Mouse (Mus musculus) forebrain, postnatal 0 days (tissue): ENCODE results near the gene Anapc16. TPM values are rescaled to one million over a fixed set of nuclear protein-coding genes. Genes with fewer than 3 reads are reported as not detected.

Experiments
- ATAC-seq: fragments of 200-750 bp; cut with Nextera tagmentation; 2 replicates; pipeline ENCODE4 v1.8.0; 2017; ENCODE audit warnings: mild to moderate bottlenecking, moderate library complexity
- DNase-seq: peaks from one replicate; pipeline ENCODE4 v3.0.0-alpha.2; 2015
- H3K27ac ChIP-seq: fragments of 300-500 bp; sonication (generic); 2 replicates; pipeline ENCODE4 v1.5.1; 2014; ENCODE audit warnings: low read depth, mild to moderate bottlenecking, antibody characterized with exemption, low read length, moderate library complexity, mixed read lengths
- H3K27me3 ChIP-seq: fragments of 300-500 bp; sonication (generic); 2 replicates; pipeline ENCODE4 v1.6.1; 2014; ENCODE audit warnings: mild to moderate bottlenecking, low read length, mixed read lengths; ENCODE audit not compliant: insufficient read depth
- H3K36me3 ChIP-seq: fragments of 300-500 bp; sonication (generic); 2 replicates; pipeline ENCODE4 v1.6.1; 2014; ENCODE audit warnings: mild to moderate bottlenecking, moderate library complexity; ENCODE audit not compliant: insufficient read depth
- H3K4me1 ChIP-seq: fragments of 300-500 bp; sonication (generic); 2 replicates; pipeline ENCODE4 v1.6.1; 2014; ENCODE audit warnings: antibody characterized with exemption; ENCODE audit not compliant: insufficient read depth
- H3K4me2 ChIP-seq: fragments of 300-500 bp; sonication (generic); 2 replicates; pipeline ENCODE4 v1.6.1; 2014; ENCODE audit warnings: low read depth, mild to moderate bottlenecking, moderate library complexity
- H3K4me3 ChIP-seq: fragments of 300-500 bp; sonication (generic); 2 replicates; pipeline ENCODE4 v1.5.1; 2014; ENCODE audit warnings: low read depth, low read length, mixed read lengths
- H3K9ac ChIP-seq: fragments of 300-500 bp; sonication (generic); 2 replicates; pipeline ENCODE4 v1.6.1; 2014; ENCODE audit warnings: mild to moderate bottlenecking
- H3K9me3 ChIP-seq: fragments of 300-500 bp; sonication (generic); 2 replicates; pipeline ENCODE4 v1.6.1; 2016; ENCODE audit warnings: low read length
- CTCF ChIP-seq: sonication (generic); IDR thresholded peaks from 2 replicates; pipeline ENCODE4 v1.5.1; 2016; ENCODE audit warnings: antibody characterized with exemption, control low read depth, low read depth
- WGBS: fragments of 180-500 bp; shearing (Covaris S2); extraction: QIAGEN DNeasy Blood & Tissue Kit; methylation state at CpG from one replicate; pipeline ENCODE4 v1.1.7; 2014; 5-methylcytosine and 5-hydroxymethylcytosine counted together
- polyA plus RNA-seq: library from polyadenylated mRNA; unstranded; fragments of >200 nt; fragmentation: Nextera tagmentation; extraction: Ambion mirVana; gene quantifications from 2 replicates; pipeline ENCODE4 v1.2.1, GENCODE M21; 2015
- total RNA-seq: library from RNA; depleted of rRNA; stranded (reverse); fragments of >200 nt; gene quantifications from 2 replicates; pipeline ENCODE4 v1.2.3, GENCODE M21; 2014

Gene Anapc16
- total and polyA plus RNA-seq, 2 experiments from 2014 or later: 115 to 117 TPM

DNA sequence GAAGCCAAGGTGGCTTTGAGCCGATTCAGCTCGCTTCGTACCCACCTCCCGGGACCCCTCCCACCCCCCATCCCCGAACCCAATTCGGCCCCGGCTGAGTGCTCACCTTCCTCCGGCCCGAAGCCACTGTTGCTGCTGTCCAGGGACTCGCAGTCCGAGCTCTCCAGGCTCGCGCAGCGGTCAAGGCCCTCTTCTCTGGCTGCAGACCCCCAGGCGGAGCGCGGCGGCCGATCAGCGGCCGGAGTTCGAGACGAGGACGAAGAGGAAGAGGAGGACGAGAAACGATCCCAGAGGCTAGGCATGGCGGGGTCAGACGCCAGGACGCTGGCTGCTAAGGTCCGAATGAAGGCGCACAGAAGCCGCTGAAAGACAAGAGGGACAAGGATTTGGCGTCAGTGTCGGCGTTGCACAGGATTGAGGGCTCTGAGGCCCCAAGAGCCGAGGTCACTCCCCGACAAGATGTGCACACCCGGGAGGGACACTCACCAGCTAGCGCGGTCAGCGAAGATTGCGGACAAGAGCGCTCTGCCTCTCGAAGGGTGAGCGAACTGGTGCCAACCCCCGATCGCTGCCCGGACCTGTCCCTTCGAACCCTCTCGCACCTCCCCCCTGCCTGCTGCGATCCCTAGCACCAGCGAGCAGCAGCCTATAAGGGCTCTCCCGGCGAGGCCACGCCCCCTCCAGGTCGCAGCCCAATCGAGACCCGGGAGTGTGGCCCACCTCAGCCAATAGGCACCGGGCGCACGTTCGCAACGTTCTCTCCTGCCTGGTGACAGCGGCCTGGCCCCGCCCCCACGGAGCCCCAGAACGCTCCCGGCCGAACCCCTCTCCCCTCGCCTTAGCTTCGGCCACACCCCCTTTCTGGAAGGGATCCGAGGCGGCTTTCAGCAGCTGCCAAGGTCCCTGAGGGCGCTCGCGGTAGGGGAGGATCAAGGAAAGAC is 51.5 kb downstream of the Anapc16 start, which contains the start of gene Ddit4:
Gene Ddit4 (minus strand): TSS at position 624 of the 941 bp plus-strand sequence.
- Histone ChIP-seq H3K27ac (peak within 1 kb of the TSS; percentile 94), H3K4me3 (peak within 1 kb of the TSS; percentile 75), H3K9ac (peak within 1 kb of the TSS; percentile 96), H3K27me3 (no peaks in the 10 kb centered on the region), H3K36me3 (peaks cover 3% of the 10 kb centered on the region; the same call in 1 of the 2 replicates), H3K4me2 (peak within 1 kb of the TSS; percentile 94), H3K9me3 (no peaks in the 10 kb centered on the region), H3K4me1 (peaks cover 25% of the 10 kb centered on the region)
- WGBS: 2% methylated on average over 76 of the region's 76 CpGs
- DNase-seq: peak; percentile 99
- TF ChIP-seq CTCF: no peak; the same call in 1 of the 2 replicates
- ATAC-seq: peak; percentile 97

DNA sequence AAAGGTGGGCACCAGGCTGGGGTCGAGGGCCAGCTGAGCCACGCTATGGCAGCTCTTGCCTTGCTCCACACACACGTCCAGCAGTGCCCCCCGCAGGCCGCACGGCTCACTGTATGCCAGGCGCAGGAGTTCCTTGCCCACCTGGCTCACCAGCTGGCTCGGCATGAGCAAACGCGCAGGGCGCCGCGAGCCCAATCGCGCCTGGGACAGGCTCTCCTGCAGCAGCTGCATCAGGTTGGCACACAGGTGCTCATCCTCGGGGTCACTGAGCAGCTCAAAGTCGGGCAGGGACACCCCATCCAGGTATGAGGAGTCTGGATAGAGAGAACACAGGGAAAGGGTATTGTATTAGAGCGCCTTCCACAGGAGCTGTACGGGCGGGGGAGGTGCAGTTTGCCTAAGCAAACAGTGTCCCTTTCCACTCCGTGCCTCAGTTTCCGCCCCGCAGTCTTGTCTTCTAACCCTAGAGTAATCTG is 52.2 kb downstream of the Anapc16 start:
- peak overlapping the region; percentile 96 for H3K9ac ChIP-seq
- H3K27ac ChIP-seq: peak overlapping the region; percentile 90
- H3K4me2 ChIP-seq: peak overlapping the region; percentile 94
- H3K4me1 ChIP-seq: peaks cover 23% of the 10 kb centered on the region
- TF ChIP-seq CTCF: peak; percentile 79
- H3K4me3 ChIP-seq: peak overlapping the region; percentile 75
- ATAC-seq: peak; percentile 30
- WGBS: under 1% methylated on average over 23 of the region's 23 CpGs
- no peaks in the 10 kb centered on the region for H3K27me3 ChIP-seq
- peaks cover 3% of the 10 kb centered on the region; the same call in 1 of the 2 replicates for H3K36me3 ChIP-seq
- H3K9me3 ChIP-seq: no peaks in the 10 kb centered on the region
- peak; percentile 86 for DNase-seq

DNA sequence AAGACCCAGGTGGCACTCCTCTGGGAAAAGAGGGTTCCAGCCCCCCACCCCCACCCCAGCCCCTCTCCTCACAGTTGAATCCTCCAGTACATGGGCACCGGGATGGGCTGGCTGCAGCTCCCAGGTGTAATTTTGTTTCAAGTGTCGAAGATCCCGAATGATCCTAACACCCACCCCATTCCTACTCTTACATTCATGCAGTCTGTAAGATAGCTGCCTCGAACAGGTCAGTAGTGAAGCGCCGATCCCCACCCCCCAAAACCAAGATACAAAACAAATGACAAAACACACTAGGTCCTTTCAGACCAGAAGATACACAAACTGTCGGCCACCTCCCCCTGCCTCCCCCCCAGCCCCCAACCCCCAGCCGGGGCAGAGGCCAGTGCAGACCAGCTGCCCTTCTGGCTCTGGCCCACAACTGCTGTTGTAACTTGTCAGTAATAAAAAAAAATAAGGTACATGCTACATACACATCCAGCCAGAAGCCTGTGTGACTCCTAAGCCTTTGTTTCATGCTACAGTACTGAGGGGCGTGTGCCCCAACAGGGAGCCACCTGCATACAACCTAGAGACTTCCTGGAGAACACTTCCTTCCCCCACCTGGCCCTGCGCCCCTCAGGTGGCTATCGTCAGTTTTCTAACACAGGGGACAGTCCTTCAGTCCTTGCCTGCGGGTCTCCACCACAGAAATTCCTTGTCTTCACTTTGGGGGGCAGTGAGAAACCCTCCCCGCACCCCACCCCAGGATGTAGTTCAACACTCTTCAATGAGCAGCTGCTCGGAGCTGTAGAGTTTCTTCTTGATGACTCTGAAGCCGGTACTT is 52.9 kb downstream of the Anapc16 start:
- no peaks in the 10 kb centered on the region for H3K27me3 ChIP-seq
- TF ChIP-seq CTCF: no peak
- H3K4me3 ChIP-seq: peak overlapping the region; percentile 75
- H3K36me3 ChIP-seq: peaks cover 3% of the 10 kb centered on the region; the same call in 1 of the 2 replicates
- no peaks in the 10 kb centered on the region for H3K9me3 ChIP-seq
- DNase-seq: no peak
- H3K4me1 ChIP-seq: peaks cover 23% of the 10 kb centered on the region
- ATAC-seq: no peak
- peak overlapping the region; percentile 90 for H3K27ac ChIP-seq
- peak overlapping the region; percentile 94 for H3K4me2 ChIP-seq
- peak overlapping the region; percentile 96 for H3K9ac ChIP-seq
- 29% methylated on average over 15 of the region's 15 CpGs for WGBS

DNA sequence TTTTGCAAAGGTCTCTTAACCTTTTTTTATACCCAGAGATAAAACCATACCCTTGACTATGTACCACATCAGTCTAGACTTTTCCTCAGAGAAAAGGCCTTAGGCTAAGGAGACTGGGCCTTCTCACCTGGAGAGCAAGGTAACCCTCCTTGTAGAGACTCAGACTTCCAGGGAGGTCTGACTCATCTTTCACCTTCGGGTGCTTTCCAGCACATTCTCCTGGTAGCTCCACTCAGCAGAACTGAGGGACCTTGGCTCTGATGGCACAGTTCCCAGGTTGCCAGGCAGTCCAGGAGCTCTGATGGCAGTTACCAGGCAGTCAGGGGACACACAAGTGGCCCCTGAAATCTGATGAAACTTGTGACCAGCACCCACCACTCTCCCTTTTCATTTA is 53.7 kb downstream of the Anapc16 start:
- no peaks in the 10 kb centered on the region for H3K9me3 ChIP-seq
- no peaks in the 10 kb centered on the region for H3K27me3 ChIP-seq
- DNase-seq: no peak
- no peak for TF ChIP-seq CTCF
- peaks cover 23% of the 10 kb centered on the region for H3K4me1 ChIP-seq
- no peak for ATAC-seq
- peaks cover 3% of the 10 kb centered on the region; the same call in 1 of the 2 replicates for H3K36me3 ChIP-seq
- H3K4me3 ChIP-seq: peak overlapping the region; percentile 75; the same call in 1 of the 2 replicates
- no peak overlapping the region for H3K9ac ChIP-seq
- 84% methylated on average over 1 of the region's 1 CpGs for WGBS
- H3K27ac ChIP-seq: peak overlapping the region; percentile 29; the same call in 1 of the 2 replicates
- H3K4me2 ChIP-seq: peak overlapping the region; percentile 94

DNA sequence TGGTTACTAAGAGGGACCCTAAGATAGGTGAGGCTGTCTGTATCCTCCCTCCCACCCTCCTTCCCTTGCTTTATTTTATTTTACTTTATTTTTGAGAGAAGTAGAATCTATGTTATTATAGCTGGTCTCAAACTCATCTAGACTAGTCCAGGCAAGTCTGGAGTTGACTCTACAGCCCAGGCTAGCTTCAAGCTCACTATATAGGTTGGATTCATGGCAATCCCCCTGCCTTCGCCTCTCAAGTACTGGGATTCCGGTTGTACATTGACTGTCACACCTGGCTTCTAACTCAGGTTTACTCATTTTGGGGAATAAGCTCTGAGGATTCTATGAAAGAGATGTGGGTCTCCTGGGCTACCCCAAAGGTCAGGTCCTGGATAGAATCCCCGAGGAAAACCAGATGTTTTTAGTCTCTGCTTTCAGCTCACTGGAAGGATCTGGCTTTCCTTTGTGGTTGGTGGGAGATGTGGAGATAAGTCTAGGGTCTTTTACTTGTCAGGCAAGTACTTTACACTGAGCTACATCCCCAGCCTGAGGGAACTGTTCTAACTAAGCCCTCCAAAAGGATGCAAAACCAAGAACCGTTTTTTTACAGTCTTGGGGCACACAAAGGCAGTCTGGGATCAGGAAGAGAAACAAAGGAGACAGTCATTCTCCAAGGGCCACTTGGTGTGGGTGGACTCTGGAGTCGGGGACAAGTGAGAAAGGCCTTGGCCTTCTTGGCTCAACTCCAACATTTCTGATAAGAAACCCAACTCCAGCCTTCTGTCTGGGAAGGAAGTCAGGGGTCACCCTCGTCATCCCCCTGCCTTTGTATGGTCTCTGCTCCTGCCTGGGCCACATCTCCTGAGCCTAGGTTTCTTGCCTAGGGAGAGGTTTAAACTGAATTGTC is 54.3 kb downstream of the Anapc16 start:
- WGBS: 53% methylated on average over 6 of the region's 6 CpGs
- DNase-seq (no peak), ATAC-seq (no peak)
- Histone ChIP-seq H3K36me3 (peaks cover 3% of the 10 kb centered on the region; the same call in 1 of the 2 replicates), H3K9ac (no peak overlapping the region), H3K27ac (peak overlapping the region; percentile 29; the same call in 1 of the 2 replicates), H3K27me3 (no peaks in the 10 kb centered on the region), H3K4me1 (peaks cover 24% of the 10 kb centered on the region), H3K9me3 (no peaks in the 10 kb centered on the region), H3K4me3 (no peak overlapping the region), H3K4me2 (peak overlapping the region; percentile 94)
- TF ChIP-seq CTCF: no peak
